Mouse (Mus musculus): ENCODE data around the gene Cbx4. TPM values are rescaled to one million over a fixed set of nuclear protein-coding genes. Genes with fewer than 3 reads are reported as not detected.

Gene Cbx4
- polyA plus RNA-seq, 1 experiment: 18.8 TPM

GRCm38 (mm10) chr11:119084446-119085278 lies 1.4 kb downstream of the Cbx4 start:
- peak overlapping the region; percentile 70 for H3K27ac ChIP-seq (ENCODE audit: control insufficient read depth, insufficient read depth, low read depth, low read length, poor library complexity)
- peak overlapping the region; percentile 94 for H3K4me3 ChIP-seq (replicated peaks; ENCODE audit: control insufficient read depth, low read depth, low read length)
- H3K4me1 ChIP-seq (ENCODE audit: control insufficient read depth, insufficient read depth, low read length): peaks cover 3% of the 10 kb centered on the region
- TF ChIP-seq POLR2A (IDR thresholded peaks at IDR 0.05; ENCODE audit: borderline replicate concordance, control insufficient read depth, low read depth, low read length) (no peak), CTCF (IDR thresholded peaks at IDR 0.05; ENCODE audit: control insufficient read depth, insufficient read depth, low read length) (no peak)
- WGBS: 1% methylated on average over 18 of the region's 18 CpGs

- under 1% methylated on average over 28 of the region's 28 CpGs for WGBS
- H3K4me3 ChIP-seq (replicated peaks; ENCODE audit: control insufficient read depth, low read depth, low read length): peak overlapping the region; percentile 94
- H3K4me1 ChIP-seq (ENCODE audit: control insufficient read depth, insufficient read depth, low read length): peaks cover 5% of the 10 kb centered on the region
- TF ChIP-seq CTCF (IDR thresholded peaks at IDR 0.05; ENCODE audit: control insufficient read depth, insufficient read depth, low read length) (0 out of 2 replicates have a peak, but pooled peaks have one; percentile 18), POLR2A (IDR thresholded peaks at IDR 0.05; ENCODE audit: borderline replicate concordance, control insufficient read depth, low read depth, low read length) (0 out of 2 replicates have a peak, but pooled peaks have one; percentile 13)
- H3K27ac ChIP-seq (ENCODE audit: control insufficient read depth, insufficient read depth, low read depth, low read length, poor library complexity): peak overlapping the region; percentile 68
These were observed 2.1 kb downstream of the Cbx4 start for GRCm38 (mm10) chr11:119083724-119084445.

GRCm38 (mm10) chr11:119082638-119083599 lies 3.1 kb downstream of the Cbx4 start:
- Histone ChIP-seq H3K4me3 (replicated peaks; ENCODE audit: control insufficient read depth, low read depth, low read length) (peak overlapping the region; percentile 0), H3K27ac (ENCODE audit: control insufficient read depth, insufficient read depth, low read depth, low read length, poor library complexity) (no peak overlapping the region), H3K4me1 (ENCODE audit: control insufficient read depth, insufficient read depth, low read length) (peaks cover 5% of the 10 kb centered on the region)
- WGBS: 38% methylated on average over 20 of the region's 20 CpGs
- TF ChIP-seq CTCF (IDR thresholded peaks at IDR 0.05; ENCODE audit: control insufficient read depth, insufficient read depth, low read length): no peak
- TF ChIP-seq POLR2A (IDR thresholded peaks at IDR 0.05; ENCODE audit: borderline replicate concordance, control insufficient read depth, low read depth, low read length): no peak

GRCm38 (mm10) chr11:119081839-119082637 lies 4.0 kb downstream of the Cbx4 start:
- Histone ChIP-seq H3K4me1 (ENCODE audit: control insufficient read depth, insufficient read depth, low read length) (peaks cover 3% of the 10 kb centered on the region), H3K4me3 (replicated peaks; ENCODE audit: control insufficient read depth, low read depth, low read length) (no peak overlapping the region), H3K27ac (ENCODE audit: control insufficient read depth, insufficient read depth, low read depth, low read length, poor library complexity) (no peak overlapping the region)
- WGBS: 66% methylated on average over 21 of the region's 21 CpGs
- peak; percentile 53; the same call in 1 of the 2 replicates for TF ChIP-seq CTCF (IDR thresholded peaks at IDR 0.05; ENCODE audit: control insufficient read depth, insufficient read depth, low read length)
- no peak for TF ChIP-seq POLR2A (IDR thresholded peaks at IDR 0.05; ENCODE audit: borderline replicate concordance, control insufficient read depth, low read depth, low read length)

GRCm38 (mm10) chr11:119081148-119081838 lies 4.7 kb downstream of the Cbx4 start:
- 91% methylated on average over 47 of the region's 47 CpGs for WGBS
- H3K27ac ChIP-seq (ENCODE audit: control insufficient read depth, insufficient read depth, low read depth, low read length, poor library complexity): no peak overlapping the region
- TF ChIP-seq POLR2A (IDR thresholded peaks at IDR 0.05; ENCODE audit: borderline replicate concordance, control insufficient read depth, low read depth, low read length): no peak
- no peak for TF ChIP-seq CTCF (IDR thresholded peaks at IDR 0.05; ENCODE audit: control insufficient read depth, insufficient read depth, low read length)
- H3K4me3 ChIP-seq (replicated peaks; ENCODE audit: control insufficient read depth, low read depth, low read length): no peak overlapping the region
- peaks cover 3% of the 10 kb centered on the region for H3K4me1 ChIP-seq (ENCODE audit: control insufficient read depth, insufficient read depth, low read length)

- TF ChIP-seq POLR2A (IDR thresholded peaks at IDR 0.05; ENCODE audit: borderline replicate concordance, control insufficient read depth, low read depth, low read length) (no peak), CTCF (IDR thresholded peaks at IDR 0.05; ENCODE audit: control insufficient read depth, insufficient read depth, low read length) (no peak)
- H3K27ac ChIP-seq (ENCODE audit: control insufficient read depth, insufficient read depth, low read depth, low read length, poor library complexity): no peak overlapping the region
- no peak overlapping the region for H3K4me3 ChIP-seq (replicated peaks; ENCODE audit: control insufficient read depth, low read depth, low read length)
- 91% methylated on average over 33 of the region's 33 CpGs for WGBS
- H3K4me1 ChIP-seq (ENCODE audit: control insufficient read depth, insufficient read depth, low read length): peaks cover 3% of the 10 kb centered on the region
These were observed 5.4 kb downstream of the Cbx4 start for GRCm38 (mm10) chr11:119080461-119081147.
